Mouse (Mus musculus) retina, postnatal 7 days (tissue): ENCODE data around the gene Wipi1.

Experiments
- DNase-seq: peaks from one replicate; pipeline ENCODE4 v3.0.0-alpha.2; 2012; ENCODE audit warnings: low read depth, low spot score

The Wipi1 gene

GRCm38 (mm10) chr11:109579999-109580398 is 31.8 kb downstream of the Wipi1 start:
- no peak for DNase-seq

DNA sequence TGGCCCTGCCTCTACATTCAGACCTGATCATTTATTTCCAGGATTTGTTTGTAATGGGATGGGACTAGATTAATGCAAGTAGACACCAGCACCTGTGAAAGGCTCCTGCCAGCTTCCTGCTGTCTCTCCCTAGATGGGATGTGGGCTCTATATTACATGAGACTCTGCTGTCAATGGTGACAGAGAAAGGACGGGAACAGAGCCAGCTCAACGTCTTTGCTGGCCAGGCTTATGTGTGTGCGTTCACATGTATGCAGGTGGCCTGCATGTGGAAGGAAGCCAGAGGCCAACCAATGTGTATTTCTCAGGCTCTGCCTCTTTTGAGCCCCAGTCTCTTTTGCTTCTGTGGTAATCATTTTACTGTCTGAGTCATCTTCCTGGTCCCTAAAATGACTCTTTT is 33.2 kb downstream of the Wipi1 start:
- no peak for DNase-seq

DNA sequence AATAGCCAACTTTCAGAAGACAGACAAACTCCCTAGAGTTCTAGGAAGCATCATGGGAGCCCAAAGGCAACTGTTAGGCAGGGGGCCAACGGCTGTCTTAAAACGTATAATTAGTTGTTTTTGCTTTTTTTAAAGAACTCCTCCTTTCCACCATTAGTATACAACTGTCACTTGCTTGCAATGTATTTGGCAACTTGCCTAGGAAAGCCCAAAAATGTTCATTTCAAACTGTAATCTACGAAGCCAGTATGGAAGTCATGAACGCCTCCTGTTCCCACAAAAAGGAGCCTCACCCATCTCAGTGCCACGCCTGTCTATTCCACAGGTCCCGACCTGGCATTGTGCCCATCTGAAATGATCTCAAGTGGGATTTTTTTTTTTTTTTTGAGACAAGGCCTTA is 35.9 kb downstream of the Wipi1 start:
- DNase-seq, result no peak

GRCm38 (mm10) chr11:109574604-109575003 is 37.2 kb downstream of the Wipi1 start:
- no peak for DNase-seq

- no peak for DNase-seq
These were observed 39.7 kb downstream of the Wipi1 start for GRCm38 (mm10) chr11:109572051-109572450.

DNA sequence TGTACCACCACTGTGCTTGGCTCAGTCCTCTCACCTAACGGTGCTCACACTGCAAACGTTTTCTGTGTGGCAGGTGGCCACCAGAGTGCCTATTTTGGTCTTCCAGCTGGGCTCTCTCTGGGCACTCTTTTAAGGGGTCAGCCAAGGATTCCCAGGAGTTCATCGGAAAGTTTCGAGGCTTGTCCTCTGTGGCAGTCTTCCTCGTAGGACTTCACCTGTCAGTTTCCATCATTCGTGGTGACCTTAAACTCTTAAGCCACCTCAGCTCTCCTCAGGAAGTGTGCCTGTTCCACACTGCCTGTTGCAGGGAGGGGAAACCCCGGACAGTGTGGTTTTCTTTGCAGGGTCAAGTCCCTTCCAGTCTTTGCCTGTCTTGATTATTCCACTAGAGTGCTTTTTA is 42.0 kb downstream of the Wipi1 start:
- DNase-seq, result no peak

DNA sequence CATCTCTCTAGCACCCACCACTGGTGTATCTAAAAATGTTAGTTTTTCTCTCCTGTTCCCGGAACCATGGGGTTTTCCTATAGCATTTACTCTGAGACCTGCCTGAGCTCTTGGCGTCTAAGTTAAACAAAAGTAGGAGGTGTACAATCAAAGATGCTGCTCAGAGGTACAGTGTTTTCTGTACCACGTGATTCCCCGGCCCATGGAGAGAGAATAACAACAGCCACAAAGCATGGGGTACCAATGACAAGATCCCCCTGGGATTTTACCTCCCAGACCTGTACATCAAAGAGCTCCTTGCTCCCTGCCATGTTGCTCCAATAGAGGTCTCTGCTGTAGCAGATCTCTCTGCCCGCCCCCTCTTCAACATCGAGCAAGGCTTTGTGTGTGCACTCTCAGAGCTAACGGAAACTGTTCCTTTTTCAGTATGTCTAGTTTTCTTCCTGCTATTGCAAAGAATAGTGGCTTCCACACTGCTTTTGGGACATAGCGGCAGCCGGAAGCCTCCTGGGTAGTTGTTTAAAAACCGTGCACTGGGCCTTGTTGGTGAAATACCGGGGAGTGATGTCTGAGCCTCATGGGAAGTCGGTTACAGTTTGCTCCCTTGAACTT is 42.7 kb downstream of the Wipi1 start:
- no peak for DNase-seq

DNA sequence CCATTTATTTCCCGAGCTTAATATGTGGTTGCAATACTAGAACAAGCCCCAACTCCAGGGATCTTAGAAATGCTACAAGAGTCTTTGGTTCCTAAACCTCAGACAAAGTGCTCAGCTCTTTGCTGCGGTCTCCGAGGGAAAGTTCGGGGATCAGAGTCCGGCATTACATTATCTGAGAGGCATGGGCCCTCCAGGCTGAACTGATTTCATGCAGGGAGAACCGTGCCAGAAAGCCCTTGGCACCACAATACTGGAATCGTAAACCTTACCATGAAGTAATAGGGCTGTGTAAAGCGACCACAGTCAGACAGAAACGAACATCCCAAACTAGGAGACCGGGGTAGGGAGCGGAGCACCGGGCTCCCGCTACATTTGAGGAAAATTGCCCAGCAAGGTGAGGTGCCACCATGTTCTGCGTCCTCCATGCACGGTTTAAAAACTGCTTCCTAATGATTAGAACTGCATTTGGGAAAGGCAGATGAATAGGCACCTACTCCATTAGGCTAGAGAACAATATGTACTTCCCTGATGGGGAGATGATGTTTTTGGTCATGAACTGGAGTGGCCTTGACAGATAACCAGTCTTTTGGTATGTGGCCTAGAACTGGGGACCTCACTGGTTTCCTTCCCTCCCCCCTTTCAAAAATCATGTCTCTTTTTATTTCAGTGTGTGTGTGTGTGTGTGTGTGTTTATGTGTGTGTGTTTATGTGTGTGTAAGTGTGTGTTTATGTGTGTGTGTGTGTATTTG is 47.1 kb downstream of the Wipi1 start:
- DNase-seq, result no peak

- DNase-seq, result no peak
These were observed 48.1 kb downstream of the Wipi1 start for GRCm38 (mm10) chr11:109563708-109564107.

DNA sequence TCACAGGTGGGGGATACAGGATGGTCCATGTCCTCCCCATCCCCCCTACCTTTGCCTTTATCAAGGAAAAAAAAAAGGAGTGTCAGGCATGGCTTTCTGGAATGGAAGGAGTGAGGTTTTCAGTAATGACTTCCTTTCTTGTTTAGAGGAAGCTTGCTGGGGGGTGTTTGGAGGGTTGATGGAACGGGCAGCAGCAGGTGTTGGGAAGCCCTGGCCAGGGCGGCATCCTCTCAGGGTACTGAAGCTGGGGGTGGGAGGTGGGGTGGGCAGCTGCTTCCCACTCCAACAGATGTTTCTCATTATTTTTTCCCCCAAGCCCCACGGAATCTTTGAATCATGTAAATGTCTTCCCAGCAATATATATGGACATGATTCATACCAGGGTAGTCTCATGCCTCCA is 50.3 kb downstream of the Wipi1 start:
- no peak for DNase-seq

- DNase-seq, result no peak
These were observed 50.9 kb downstream of the Wipi1 start for GRCm38 (mm10) chr11:109560793-109561257.

DNA sequence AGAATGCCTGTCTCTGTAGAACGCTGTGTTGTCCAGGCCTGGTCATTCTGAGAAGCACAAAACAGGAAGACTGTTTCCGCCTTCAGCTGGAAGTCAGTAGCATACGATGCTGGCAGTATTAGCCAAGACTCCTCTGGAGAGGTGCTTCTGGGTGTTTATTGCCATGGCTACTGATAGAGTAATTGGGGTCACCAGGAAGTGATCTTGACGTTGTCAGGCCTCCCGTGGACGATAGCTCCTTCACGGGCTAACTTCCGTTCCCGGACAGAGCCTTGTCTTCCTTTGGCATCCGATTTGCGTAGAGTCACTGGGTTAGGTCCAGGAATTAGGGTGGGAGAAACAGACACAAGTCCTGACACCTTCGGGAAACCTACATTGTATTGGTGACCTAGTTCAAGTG is 52.5 kb downstream of the Wipi1 start:
- DNase-seq, result no peak

GRCm38 (mm10) chr11:109557419-109557818 is 54.3 kb downstream of the Wipi1 start:
- no peak for DNase-seq

- DNase-seq, result no peak
These were observed 55.6 kb downstream of the Wipi1 start for GRCm38 (mm10) chr11:109556130-109556529.

DNA sequence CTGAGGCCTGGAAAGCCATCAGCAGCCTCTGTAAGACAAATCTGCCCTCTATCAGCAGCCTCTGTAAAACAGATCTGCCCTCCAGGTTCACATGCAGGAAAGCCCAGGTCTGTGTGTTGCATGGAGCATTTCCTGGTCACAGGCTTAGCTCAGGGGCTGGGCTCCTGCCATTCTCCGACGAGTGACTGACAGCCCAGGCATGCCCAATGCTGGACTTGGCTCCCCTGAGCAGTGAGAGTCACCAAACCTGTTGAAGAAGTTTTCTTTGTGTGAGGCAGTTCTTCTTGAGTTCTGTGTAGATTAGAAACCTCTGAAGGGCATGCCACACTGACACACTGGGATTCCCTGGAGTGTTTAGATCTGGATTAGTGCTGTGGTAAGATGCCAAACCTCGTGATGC is 57.3 kb downstream of the Wipi1 start:
- no peak for DNase-seq

GRCm38 (mm10) chr11:109553921-109554320 is 57.8 kb downstream of the Wipi1 start:
- no peak for DNase-seq

GRCm38 (mm10) chr11:109549599-109550290 is 62.0 kb downstream of the Wipi1 start:
- DNase-seq, result no peak

DNA sequence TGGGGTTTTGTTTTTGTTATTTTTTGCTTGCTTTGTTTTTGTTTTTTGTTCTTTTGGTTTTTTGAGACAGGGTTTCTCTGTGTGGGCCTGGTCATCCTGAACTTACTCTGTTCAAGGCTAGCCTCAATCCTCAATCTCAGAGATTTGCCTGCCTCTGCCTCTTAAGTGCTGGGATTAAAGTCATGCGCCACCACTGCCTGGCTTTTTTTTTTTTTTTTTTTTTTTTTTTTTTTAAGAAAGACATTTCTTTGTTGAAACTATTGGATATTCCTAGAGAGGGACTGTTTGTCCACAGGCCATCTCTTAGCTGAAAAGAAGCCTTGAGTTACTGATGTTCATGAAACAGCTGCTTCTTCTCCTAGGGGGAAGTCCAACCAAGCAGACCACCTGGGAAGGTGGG is 64.1 kb downstream of the Wipi1 start:
- DNase-seq, result no peak

DNA sequence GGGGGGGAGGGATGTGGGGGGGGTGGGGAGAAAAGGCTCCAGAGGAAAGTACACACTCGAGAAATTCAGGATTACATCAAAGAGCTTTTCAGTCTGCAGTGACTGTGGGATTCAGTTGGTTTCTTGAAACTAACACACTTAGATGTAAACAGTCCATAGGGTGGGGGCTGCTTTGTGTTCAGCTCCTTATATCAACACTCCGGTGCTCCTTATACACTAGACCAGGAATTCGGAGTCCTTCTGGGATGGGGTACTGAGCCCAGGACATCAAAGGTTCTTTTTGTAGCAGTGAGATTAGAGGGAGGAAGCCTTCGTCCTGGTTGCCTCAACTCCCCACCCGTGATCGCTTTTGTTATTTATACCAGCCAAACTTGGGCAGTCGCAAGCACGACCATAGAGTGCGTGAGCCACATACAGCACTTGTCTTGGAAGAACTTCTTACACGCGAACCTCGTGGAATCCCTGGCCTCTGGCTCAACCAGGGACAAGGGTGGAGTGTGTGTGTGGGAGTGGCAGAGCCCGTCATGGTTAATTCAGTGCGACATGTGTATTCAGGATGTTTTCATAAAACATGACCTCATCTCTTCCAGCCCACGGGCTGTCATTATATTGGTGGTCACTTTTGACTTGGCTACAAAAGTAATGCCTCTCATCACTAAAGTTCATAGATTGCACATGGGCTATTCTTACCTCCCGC is 65.3 kb downstream of the Wipi1 start:
- no peak for DNase-seq

DNA sequence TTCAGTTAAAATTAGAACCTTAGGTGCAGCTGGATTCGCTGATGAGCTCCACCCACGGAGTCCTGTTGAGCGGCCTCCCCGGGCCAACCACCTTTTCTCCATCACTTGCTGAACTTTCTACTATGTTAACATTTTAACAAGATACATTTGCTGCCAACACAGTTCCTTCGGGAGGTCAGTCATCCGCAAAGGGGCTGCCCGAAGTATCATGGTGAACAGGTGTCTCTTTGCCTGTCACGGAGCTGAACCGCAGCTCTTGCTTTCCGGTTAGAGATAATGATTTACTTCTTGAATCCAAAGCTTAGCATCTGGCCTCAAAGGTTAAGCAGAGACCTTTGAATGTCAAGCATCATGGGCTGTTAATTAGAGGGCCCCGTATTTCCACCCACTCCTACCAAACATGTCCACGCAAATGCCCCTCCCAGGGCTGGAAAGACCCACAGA is 66.0 kb downstream of the Wipi1 start:
- no peak for DNase-seq

- DNase-seq, result no peak
These were observed 66.5 kb downstream of the Wipi1 start for GRCm38 (mm10) chr11:109545265-109545664.

- no peak for DNase-seq
These were observed 67.3 kb downstream of the Wipi1 start for GRCm38 (mm10) chr11:109544432-109544831.
